Mouse (Mus musculus): ENCODE data around the gene Msi1. TPM values are rescaled to one million over a fixed set of nuclear protein-coding genes. Genes with fewer than 3 reads are reported as not detected.

Msi1 gene
- polyA plus RNA-seq, 1 experiment from 2014 or later: 211 TPM

- Histone ChIP-seq H3K4me1 (peaks cover 33% of the 10 kb centered on the region), H3K4me2 (replicated peaks) (no peak overlapping the region)
- ATAC-seq (ENCODE audit: low FRiP score, low read depth): no peak
Observed at GRCm38 (mm10) chr5:115408110-115408509, 21.3 kb upstream of the Msi1 start.

GRCm38 (mm10) chr5:115415111-115416085, 14.0 kb upstream of the Msi1 start:
- Histone ChIP-seq H3K4me1 (peaks cover 6% of the 10 kb centered on the region), H3K4me3 (peak overlapping the region; percentile 19), H3K9ac (replicated peaks) (no peak overlapping the region; the same call in 1 of the 2 replicates), H3K36me3 (no peaks in the 10 kb centered on the region), H3K27ac (replicated peaks) (peak overlapping the region; percentile 70), H3K27me3 (no peaks in the 10 kb centered on the region), H3K4me2 (replicated peaks) (peak overlapping the region; percentile 42), H3K9me3 (peaks cover 6% of the 10 kb centered on the region; the same call in 1 of the 2 replicates)
- WGBS: 56% methylated on average over 24 of the region's 24 CpGs
- no peak for ATAC-seq (ENCODE audit: low FRiP score, low read depth)

More at GRCm38 (mm10) chr5:115408110-115408509, 21.3 kb upstream of the Msi1 start:
- Histone ChIP-seq H3K36me3 (no peaks in the 10 kb centered on the region), H3K9me3 (no peaks in the 10 kb centered on the region), H3K4me3 (no peak overlapping the region), H3K27me3 (no peaks in the 10 kb centered on the region), H3K27ac (replicated peaks) (peak overlapping the region; percentile 35; the same call in 1 of the 2 replicates), H3K9ac (replicated peaks) (no peak overlapping the region)
- WGBS: 41% methylated on average over 9 of the region's 9 CpGs

DNA sequence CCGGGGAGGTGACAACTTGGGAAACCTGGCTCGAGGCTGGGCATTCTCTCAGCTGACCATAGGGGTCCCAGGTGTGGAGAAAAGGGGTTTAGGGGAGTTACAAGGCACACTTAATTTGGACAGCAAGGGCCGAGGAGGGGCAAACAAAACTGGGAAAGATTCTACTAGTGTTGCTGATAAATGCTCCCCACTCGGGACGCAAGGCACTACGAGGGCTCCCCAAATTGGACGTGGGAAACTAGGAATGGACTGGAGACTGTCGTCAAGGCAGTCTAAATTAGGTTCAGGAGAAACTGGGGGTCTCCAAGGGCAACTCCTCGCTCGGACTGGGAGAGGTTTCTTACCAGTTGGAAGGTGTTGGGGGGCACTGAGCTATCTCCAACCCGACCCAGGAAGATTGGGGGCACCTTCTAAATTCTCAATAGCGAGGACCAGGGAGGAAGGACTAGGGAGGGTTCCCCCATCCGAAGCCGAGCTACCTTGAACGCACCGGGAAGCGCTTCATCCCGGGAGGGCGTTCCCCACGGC, 504 bp upstream of the Msi1 start:
- Histone ChIP-seq H3K27ac (replicated peaks) (peak overlapping the region; percentile 99), H3K9me3 (no peaks in the 10 kb centered on the region), H3K9ac (replicated peaks) (peak overlapping the region; percentile 100), H3K36me3 (peaks cover 19% of the 10 kb centered on the region; the same call in 1 of the 2 replicates), H3K27me3 (no peaks in the 10 kb centered on the region), H3K4me2 (replicated peaks) (peak overlapping the region; percentile 94), H3K4me3 (peak overlapping the region; percentile 100), H3K4me1 (peaks cover 43% of the 10 kb centered on the region)
- WGBS: 0% methylated on average over 20 of the region's 20 CpGs
- peak; percentile 3; the same call in 1 of the 2 replicates for ATAC-seq (ENCODE audit: low FRiP score, low read depth)

- H3K27me3 ChIP-seq: no peaks in the 10 kb centered on the region
- H3K9ac ChIP-seq (replicated peaks): peak overlapping the region; percentile 100
- H3K4me2 ChIP-seq (replicated peaks): peak overlapping the region; percentile 94
- peaks cover 58% of the 10 kb centered on the region for H3K4me1 ChIP-seq
- peak overlapping the region; percentile 100 for H3K4me3 ChIP-seq
- H3K36me3 ChIP-seq: peaks cover 26% of the 10 kb centered on the region; the same call in 1 of the 2 replicates
- no peak for ATAC-seq (ENCODE audit: low FRiP score, low read depth)
- H3K9me3 ChIP-seq: no peaks in the 10 kb centered on the region
- WGBS: under 1% methylated on average over 39 of the region's 73 CpGs
- peak overlapping the region; percentile 99 for H3K27ac ChIP-seq (replicated peaks)
Observed at GRCm38 (mm10) chr5:115430187-115430960, 975 bp downstream of the Msi1 start.

DNA sequence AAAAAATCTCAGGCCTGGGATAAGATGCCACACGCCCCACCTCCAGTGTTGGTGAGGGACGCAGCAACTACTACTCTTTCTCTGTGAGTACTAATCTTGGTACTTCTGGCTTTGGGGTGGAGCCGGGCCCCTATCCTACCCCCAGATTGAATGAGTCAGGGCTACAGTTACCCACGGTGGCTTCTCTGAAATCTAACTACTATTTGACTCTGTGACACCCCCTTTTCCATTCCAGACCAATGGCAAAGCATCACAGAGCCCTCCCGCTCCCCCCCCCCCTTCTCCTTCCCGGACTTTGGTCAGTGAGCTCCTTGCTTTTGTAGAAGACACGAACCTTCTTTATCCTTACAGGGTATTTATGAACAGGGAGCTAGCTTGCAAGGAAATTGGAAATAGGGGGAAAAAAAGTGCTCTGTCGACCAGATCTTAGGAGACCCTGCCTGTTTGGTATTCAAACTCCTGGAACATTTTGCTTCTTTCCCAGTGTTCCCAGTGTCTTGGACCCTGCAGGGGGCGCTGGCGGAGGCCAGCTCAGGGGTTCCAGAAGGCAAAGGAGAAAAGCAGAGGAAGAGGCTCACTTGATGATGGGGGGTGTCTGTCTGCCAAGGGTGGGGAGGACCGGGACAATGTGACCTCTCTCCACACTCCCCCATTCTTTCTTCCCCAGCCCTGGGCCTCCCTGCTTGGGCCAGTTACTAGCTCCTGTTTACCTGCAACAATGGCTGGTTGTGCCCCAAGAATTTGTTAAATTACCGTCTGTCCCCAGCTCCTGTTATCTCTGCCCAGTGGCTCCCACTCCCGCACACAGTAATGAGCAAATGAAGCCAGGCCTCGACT, 1.9 kb downstream of the Msi1 start:
- Histone ChIP-seq H3K36me3 (peaks cover 31% of the 10 kb centered on the region; the same call in 1 of the 2 replicates), H3K9me3 (no peaks in the 10 kb centered on the region), H3K4me1 (peaks cover 64% of the 10 kb centered on the region), H3K4me2 (replicated peaks) (peak overlapping the region; percentile 94), H3K27me3 (no peaks in the 10 kb centered on the region), H3K27ac (replicated peaks) (peak overlapping the region; percentile 99), H3K4me3 (peak overlapping the region; percentile 100), H3K9ac (replicated peaks) (peak overlapping the region; percentile 100)
- no peak for ATAC-seq (ENCODE audit: low FRiP score, low read depth)
- WGBS: 2% methylated on average over 14 of the region's 14 CpGs

GRCm38 (mm10) chr5:115431898-115432259, 2.5 kb downstream of the Msi1 start:
- no peak for ATAC-seq (ENCODE audit: low FRiP score, low read depth)
- H3K9ac ChIP-seq (replicated peaks): peak overlapping the region; percentile 100
- H3K4me2 ChIP-seq (replicated peaks): peak overlapping the region; percentile 94
- no peaks in the 10 kb centered on the region for H3K9me3 ChIP-seq
- peaks cover 31% of the 10 kb centered on the region; the same call in 1 of the 2 replicates for H3K36me3 ChIP-seq
- peak overlapping the region; percentile 100 for H3K4me3 ChIP-seq
- peak overlapping the region; percentile 99 for H3K27ac ChIP-seq (replicated peaks)
- 4% methylated on average over 7 of the region's 7 CpGs for WGBS
- H3K4me1 ChIP-seq: peaks cover 66% of the 10 kb centered on the region
- no peaks in the 10 kb centered on the region for H3K27me3 ChIP-seq

GRCm38 (mm10) chr5:115432395-115432794, 3.0 kb downstream of the Msi1 start:
- peak overlapping the region; percentile 94 for H3K4me2 ChIP-seq (replicated peaks)
- H3K9ac ChIP-seq (replicated peaks): peak overlapping the region; percentile 100
- H3K4me3 ChIP-seq: peak overlapping the region; percentile 100
- peaks cover 33% of the 10 kb centered on the region; the same call in 1 of the 2 replicates for H3K36me3 ChIP-seq
- ATAC-seq (ENCODE audit: low FRiP score, low read depth): no peak
- WGBS: 33% methylated on average over 11 of the region's 11 CpGs
- H3K27me3 ChIP-seq: no peaks in the 10 kb centered on the region
- H3K9me3 ChIP-seq: no peaks in the 10 kb centered on the region
- H3K4me1 ChIP-seq: peaks cover 66% of the 10 kb centered on the region
- H3K27ac ChIP-seq (replicated peaks): peak overlapping the region; percentile 99

DNA sequence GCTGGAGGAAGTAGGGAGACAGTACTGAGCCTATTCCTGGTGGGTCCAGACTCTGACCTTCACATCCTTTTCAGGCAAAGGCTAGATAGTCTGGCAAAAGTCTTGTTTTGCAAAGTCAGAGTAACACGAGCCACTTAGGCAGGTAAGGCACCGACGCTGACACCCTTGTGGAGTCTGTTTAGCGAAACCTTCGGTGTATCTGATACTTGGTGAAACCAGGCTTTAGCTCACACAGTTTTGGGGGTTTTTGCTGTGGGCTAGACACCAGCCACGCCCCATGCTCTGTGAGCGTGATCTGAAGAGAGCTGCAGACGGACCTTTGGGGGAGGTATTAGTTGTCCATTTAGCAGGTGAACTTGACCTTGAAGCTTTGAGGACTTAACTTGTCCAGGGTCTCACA, 3.8 kb downstream of the Msi1 start:
- ATAC-seq (ENCODE audit: low FRiP score, low read depth): no peak
- Histone ChIP-seq H3K4me2 (replicated peaks) (peak overlapping the region; percentile 94), H3K9ac (replicated peaks) (peak overlapping the region; percentile 100), H3K27me3 (no peaks in the 10 kb centered on the region), H3K9me3 (no peaks in the 10 kb centered on the region), H3K4me3 (peak overlapping the region; percentile 100), H3K27ac (replicated peaks) (peak overlapping the region; percentile 99), H3K4me1 (peaks cover 67% of the 10 kb centered on the region), H3K36me3 (peaks cover 40% of the 10 kb centered on the region)
- 56% methylated on average over 8 of the region's 8 CpGs for WGBS

DNA sequence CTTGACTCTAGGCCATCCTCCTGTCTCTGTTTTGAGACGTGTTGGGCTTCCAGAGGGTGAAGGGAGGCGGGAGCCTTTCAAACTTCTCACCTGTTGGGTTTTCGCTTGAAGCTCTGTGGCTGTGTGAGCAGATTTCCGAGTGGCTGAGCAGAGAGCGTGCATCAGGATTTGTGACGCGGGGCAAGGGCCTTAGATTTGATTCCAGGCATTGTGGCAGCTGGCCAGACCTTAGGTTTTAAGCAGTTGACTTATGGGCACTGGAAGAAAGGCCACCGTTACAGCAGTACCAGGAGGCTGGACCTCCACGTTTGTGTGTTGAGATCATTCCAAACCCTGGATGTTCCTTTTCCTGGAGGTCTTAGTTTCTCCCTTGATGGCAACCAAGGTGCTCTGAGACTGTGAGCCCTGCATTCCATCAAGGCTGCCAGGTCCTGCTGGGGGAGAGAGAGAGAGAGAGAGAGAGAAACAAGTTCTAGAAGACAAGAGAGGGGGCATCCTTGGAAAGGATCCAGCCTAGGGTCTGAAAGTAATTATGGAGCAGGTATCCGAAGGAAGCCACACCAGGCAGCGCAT, 5.0 kb downstream of the Msi1 start:
- H3K27me3 ChIP-seq: no peaks in the 10 kb centered on the region
- peak overlapping the region; percentile 100 for H3K9ac ChIP-seq (replicated peaks)
- peak overlapping the region; percentile 100 for H3K4me3 ChIP-seq
- H3K36me3 ChIP-seq: peaks cover 51% of the 10 kb centered on the region
- WGBS: 11% methylated on average over 11 of the region's 11 CpGs
- H3K4me2 ChIP-seq (replicated peaks): peak overlapping the region; percentile 94
- H3K9me3 ChIP-seq: no peaks in the 10 kb centered on the region
- peaks cover 70% of the 10 kb centered on the region for H3K4me1 ChIP-seq
- peak overlapping the region; percentile 99 for H3K27ac ChIP-seq (replicated peaks)
- ATAC-seq (ENCODE audit: low FRiP score, low read depth): no peak

GRCm38 (mm10) chr5:115434853-115435754, 5.7 kb downstream of the Msi1 start:
- H3K4me1 ChIP-seq: peaks cover 77% of the 10 kb centered on the region
- peaks cover 59% of the 10 kb centered on the region for H3K36me3 ChIP-seq
- no peak for ATAC-seq (ENCODE audit: low FRiP score, low read depth)
- H3K27ac ChIP-seq (replicated peaks): peak overlapping the region; percentile 99
- H3K4me2 ChIP-seq (replicated peaks): peak overlapping the region; percentile 94
- H3K9me3 ChIP-seq: no peaks in the 10 kb centered on the region
- peak overlapping the region; percentile 100 for H3K4me3 ChIP-seq
- H3K27me3 ChIP-seq: no peaks in the 10 kb centered on the region
- peak overlapping the region; percentile 100 for H3K9ac ChIP-seq (replicated peaks)
- 5% methylated on average over 15 of the region's 15 CpGs for WGBS
